Mouse (Mus musculus) limb, embryonic 11.5 days (tissue): ENCODE results near the gene Smarca2. TPM values are rescaled to one million over a fixed set of nuclear protein-coding genes. Genes with fewer than 3 reads are reported as not detected.

Experiments used
- ATAC-seq: fragments of 200-750 bp; cut with Nextera tagmentation; 2 replicates; pipeline ENCODE4 v1.8.0; 2017; ENCODE audit warnings: low read depth; ENCODE audit not compliant: insufficient number of reproducible peaks, low FRiP score, low TSS enrichment
- DNase-seq: peaks from one replicate; pipeline ENCODE4 v3.0.0-alpha.2; 2015; ENCODE audit warnings: low spot score
- H3K27ac ChIP-seq: fragments of 300-500 bp; sonication (generic); replicated peaks from 2 replicates; pipeline ENCODE4 v1.5.1; 2014; ENCODE audit warnings: low read depth, mild to moderate bottlenecking, low read length
- H3K27me3 ChIP-seq: fragments of 300-500 bp; sonication (generic); 2 replicates; pipeline ENCODE4 v1.6.1; 2014; ENCODE audit warnings: mild to moderate bottlenecking, low read length, mixed read lengths; ENCODE audit not compliant: control insufficient read depth, insufficient read depth
- H3K36me3 ChIP-seq: fragments of 300-500 bp; sonication (generic); 2 replicates; pipeline ENCODE4 v1.6.1; 2014; ENCODE audit warnings: mild to moderate bottlenecking, low read length, moderate library complexity, mixed read lengths; ENCODE audit not compliant: control insufficient read depth, insufficient read depth
- H3K4me1 ChIP-seq: fragments of 300-500 bp; sonication (generic); 2 replicates; pipeline ENCODE4 v1.6.1; 2014; ENCODE audit warnings: low read length, mixed read lengths; ENCODE audit not compliant: control insufficient read depth, insufficient read depth
- H3K4me2 ChIP-seq: fragments of 300-500 bp; sonication (generic); 2 replicates; pipeline ENCODE4 v1.6.1; 2014; ENCODE audit warnings: low read depth, mild to moderate bottlenecking, moderate library complexity; ENCODE audit not compliant: severe bottlenecking
- H3K4me3 ChIP-seq: fragments of 300-500 bp; sonication (generic); 2 replicates; pipeline ENCODE4 v1.5.1; 2014; ENCODE audit warnings: low read depth, low read length
- H3K9ac ChIP-seq: fragments of 300-500 bp; sonication (generic); 2 replicates; pipeline ENCODE4 v1.6.1; 2014; ENCODE audit warnings: mild to moderate bottlenecking, low read length
- H3K9me3 ChIP-seq: fragments of 300-500 bp; sonication (generic); 2 replicates; pipeline ENCODE4 v1.6.1; 2016; ENCODE audit warnings: low read length; ENCODE audit not compliant: control insufficient read depth
- WGBS: fragments of 180-500 bp; shearing (Covaris S2); extraction: QIAGEN DNeasy Blood & Tissue Kit; methylation state at CpG from one replicate; pipeline ENCODE4 v1.1.7; 2014; 5-methylcytosine and 5-hydroxymethylcytosine counted together
- polyA plus RNA-seq: library from polyadenylated mRNA; unstranded; fragments of >200 nt; fragmentation: Nextera tagmentation; extraction: Ambion mirVana; gene quantifications from 2 replicates; pipeline ENCODE4 v1.2.1, GENCODE M21; 2014

Smarca2 gene
- polyA plus RNA-seq, 1 experiment from 2014 or later: 60.0 TPM

GRCm38 (mm10) chr19:26682130-26682529 lies 77.3 kb downstream of the Smarca2 start:
- Histone ChIP-seq H3K9me3 (no peaks in the 10 kb centered on the region), H3K4me1 (0 out of 2 replicates have a peak, but pooled peaks cover 3% of the 10 kb centered on the region), H3K27ac (no peak overlapping the region), H3K9ac (no peak overlapping the region), H3K27me3 (no peaks in the 10 kb centered on the region), H3K4me3 (no peak overlapping the region), H3K4me2 (no peak overlapping the region), H3K36me3 (no peaks in the 10 kb centered on the region)
- DNase-seq: no peak
- 84% methylated on average over 4 of the region's 4 CpGs for WGBS
- ATAC-seq: no peak

GRCm38 (mm10) chr19:26682731-26683130 lies 77.9 kb downstream of the Smarca2 start:
- H3K27ac ChIP-seq: no peak overlapping the region
- no peaks in the 10 kb centered on the region for H3K36me3 ChIP-seq
- H3K9ac ChIP-seq: no peak overlapping the region
- no peak overlapping the region for H3K4me3 ChIP-seq
- DNase-seq (no peak), ATAC-seq (no peak)
- WGBS: 95% methylated on average over 2 of the region's 2 CpGs
- H3K4me1 ChIP-seq: 0 out of 2 replicates have a peak, but pooled peaks cover 3% of the 10 kb centered on the region
- no peaks in the 10 kb centered on the region for H3K27me3 ChIP-seq
- no peaks in the 10 kb centered on the region for H3K9me3 ChIP-seq
- H3K4me2 ChIP-seq: no peak overlapping the region

- DNase-seq (no peak), ATAC-seq (no peak)
- H3K4me3 ChIP-seq: no peak overlapping the region
- no peaks in the 10 kb centered on the region for H3K27me3 ChIP-seq
- H3K36me3 ChIP-seq: no peaks in the 10 kb centered on the region
- no peaks in the 10 kb centered on the region for H3K9me3 ChIP-seq
- no peak overlapping the region for H3K4me2 ChIP-seq
- no peak overlapping the region for H3K9ac ChIP-seq
- H3K4me1 ChIP-seq: 0 out of 2 replicates have a peak, but pooled peaks cover 3% of the 10 kb centered on the region
- WGBS: 90% methylated on average over 8 of the region's 8 CpGs
- H3K27ac ChIP-seq: no peak overlapping the region
These were observed 78.9 kb downstream of the Smarca2 start for GRCm38 (mm10) chr19:26683731-26684130.

GRCm38 (mm10) chr19:26690516-26690915 lies 85.7 kb downstream of the Smarca2 start:
- H3K4me3 ChIP-seq: no peak overlapping the region
- no peak overlapping the region for H3K27ac ChIP-seq
- no peak overlapping the region for H3K4me2 ChIP-seq
- 48% methylated on average over 4 of the region's 4 CpGs for WGBS
- no peaks in the 10 kb centered on the region for H3K9me3 ChIP-seq
- ATAC-seq (no peak), DNase-seq (no peak)
- no peaks in the 10 kb centered on the region for H3K27me3 ChIP-seq
- no peaks in the 10 kb centered on the region for H3K36me3 ChIP-seq
- no peak overlapping the region for H3K9ac ChIP-seq
- H3K4me1 ChIP-seq: no peaks in the 10 kb centered on the region

- Histone ChIP-seq H3K4me2 (no peak overlapping the region), H3K9ac (no peak overlapping the region), H3K36me3 (no peaks in the 10 kb centered on the region), H3K27ac (no peak overlapping the region), H3K4me1 (no peaks in the 10 kb centered on the region), H3K4me3 (no peak overlapping the region), H3K9me3 (no peaks in the 10 kb centered on the region), H3K27me3 (no peaks in the 10 kb centered on the region)
- WGBS: 67% methylated on average over 4 of the region's 4 CpGs
- DNase-seq (no peak), ATAC-seq (no peak)
These were observed 92.3 kb downstream of the Smarca2 start for GRCm38 (mm10) chr19:26697107-26697506.

GRCm38 (mm10) chr19:26704545-26705209 lies 99.8 kb downstream of the Smarca2 start:
- Histone ChIP-seq H3K27ac (peak overlapping the region; percentile 1), H3K36me3 (no peaks in the 10 kb centered on the region), H3K9ac (no peak overlapping the region), H3K27me3 (no peaks in the 10 kb centered on the region), H3K4me1 (peaks cover 9% of the 10 kb centered on the region), H3K9me3 (no peaks in the 10 kb centered on the region), H3K4me2 (no peak overlapping the region), H3K4me3 (no peak overlapping the region)
- peak; percentile 78 for ATAC-seq
- DNase-seq: peak; percentile 48
- WGBS: 58% methylated on average over 10 of the region's 10 CpGs

- H3K9me3 ChIP-seq: no peaks in the 10 kb centered on the region
- no peak overlapping the region for H3K4me3 ChIP-seq
- no peaks in the 10 kb centered on the region for H3K27me3 ChIP-seq
- H3K4me2 ChIP-seq: no peak overlapping the region
- ATAC-seq (no peak), DNase-seq (no peak)
- H3K4me1 ChIP-seq: peaks cover 9% of the 10 kb centered on the region
- WGBS: 25% methylated on average over 5 of the region's 5 CpGs
- H3K9ac ChIP-seq: no peak overlapping the region
- H3K36me3 ChIP-seq: no peaks in the 10 kb centered on the region
- H3K27ac ChIP-seq: no peak overlapping the region
These were observed 102.1 kb downstream of the Smarca2 start for GRCm38 (mm10) chr19:26706910-26707309.

- no peaks in the 10 kb centered on the region for H3K36me3 ChIP-seq
- DNase-seq (peak; percentile 40), ATAC-seq (no peak)
- 16% methylated on average over 12 of the region's 12 CpGs for WGBS
- H3K27me3 ChIP-seq: no peaks in the 10 kb centered on the region
- no peak overlapping the region for H3K9ac ChIP-seq
- H3K4me2 ChIP-seq: no peak overlapping the region
- H3K4me1 ChIP-seq: peaks cover 9% of the 10 kb centered on the region
- H3K9me3 ChIP-seq: no peaks in the 10 kb centered on the region
- H3K4me3 ChIP-seq: no peak overlapping the region
- H3K27ac ChIP-seq: no peak overlapping the region
These were observed 104.2 kb downstream of the Smarca2 start for GRCm38 (mm10) chr19:26709095-26709494.

- no peak for ATAC-seq
- Histone ChIP-seq H3K36me3 (no peaks in the 10 kb centered on the region), H3K27ac (no peak overlapping the region), H3K27me3 (no peaks in the 10 kb centered on the region), H3K4me1 (peaks cover 4% of the 10 kb centered on the region), H3K4me3 (no peak overlapping the region), H3K4me2 (no peak overlapping the region), H3K9me3 (no peaks in the 10 kb centered on the region), H3K9ac (no peak overlapping the region)
- DNase-seq: peak; percentile 54
- 15% methylated on average over 2 of the region's 2 CpGs for WGBS
These were observed 106.4 kb downstream of the Smarca2 start for GRCm38 (mm10) chr19:26711268-26711667.
